Mouse (Mus musculus): ENCODE results near the gene Gbf1.
A peak's percentile ranks its signal among the peaks of the same experiment; 100 is the strongest.

Gbf1 gene

GRCm38 (mm10) chr19:46333906-46334305, 181.6 kb downstream of the Gbf1 start:
- peak; percentile 85 for DNase-seq

All from cerebellum, adult 9-11 months (tissue).